ENCODE assay signal across 19 mouse cellular contexts in the genomic region with DNA sequence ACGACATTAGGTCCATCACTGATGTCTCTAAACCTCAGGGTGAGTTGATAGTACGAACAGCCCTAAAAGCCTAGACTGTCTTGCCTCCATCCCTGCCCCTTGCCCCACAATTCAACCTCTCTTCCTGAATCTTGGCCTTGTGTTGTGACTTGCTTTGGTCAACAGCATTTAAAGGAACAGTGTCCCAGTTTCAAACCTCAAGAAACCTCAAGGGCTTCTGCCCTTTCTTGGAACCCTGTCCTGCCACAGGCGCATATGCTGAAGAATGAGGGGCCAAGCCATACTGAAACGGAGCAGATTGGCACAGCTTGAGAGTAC. TPM values are rescaled to one million over a fixed set of nuclear protein-coding genes. Genes with fewer than 3 reads are reported as not detected.
DNase-seq lines count a peak whose midpoint lies in the region; ATAC-seq and TF ChIP-seq lines count a peak whose summit lies in the region.
"Had no signal": no experiment of that assay in that cellular context is flagged by ENCODE, and none has a peak within 500 bp of the region (broad histone marks: within the 10 kb centered on the region; RNA-seq: fewer than 3 reads in every experiment).

No protein-coding gene starts in this region.

- TF ChIP-seq CTCF in forebrain, postnatal 0 days (IDR thresholded peaks at IDR 0.05; ENCODE audit: low read depth), result no peak
- TF ChIP-seq CTCF in liver, embryonic 14.5 days (IDR thresholded peaks at IDR 0.05; ENCODE audit: low read depth), result no peak

- no peak overlapping the region for H3K4me3 ChIP-seq in forebrain, embryonic 10.5 days
- H3K4me3 ChIP-seq in forebrain, postnatal 0 days (ENCODE audit: low read depth, low read length), result no peak overlapping the region
- H3K4me3 ChIP-seq in heart, embryonic 14.5 days (ENCODE audit: control insufficient read depth in 1 of 2, insufficient read depth in 1 of 2, low read depth in 1 of 2, low read length in 2 of 2), result no peak overlapping the region
- no peak overlapping the region for H3K4me3 ChIP-seq in kidney, embryonic 15.5 days (replicated peaks)
- peak overlapping the region in 1 of 2 experiments; percentile 3; a peak in 2 of 4 replicates for H3K4me3 ChIP-seq in liver, embryonic 14.5 days (ENCODE audit: insufficient read depth in 1 of 2, low read depth in 2 of 2, low read length in 2 of 2)
- no peak overlapping the region for H3K4me3 ChIP-seq in hindbrain, embryonic 10.5 days
- H3K4me3 ChIP-seq: limb, embryonic 12.5 days; midbrain, embryonic 15.5 days had no signal

- WGBS in forebrain, embryonic 10.5 days, result 83% methylated on average over 4 of the region's 4 CpGs
- 73% methylated on average over 4 of the region's 4 CpGs for WGBS in forebrain, postnatal 0 days
- 70% methylated on average over 4 of the region's 4 CpGs for whole genome bisulfite sequencing in heart, embryonic 14.5 days
- 64% methylated on average over 4 of the region's 4 CpGs for WGBS in kidney, embryonic 15.5 days
- 69% methylated on average over 4 of the region's 4 CpGs for WGBS in liver, embryonic 14.5 days (ENCODE audit: insufficient replicate concordance)
- 65% methylated on average over 4 of the region's 4 CpGs for WGBS in hindbrain, embryonic 10.5 days

- H3K9me3 ChIP-seq in forebrain, embryonic 10.5 days, result no peaks in the 10 kb centered on the region
- H3K9me3 ChIP-seq in forebrain, postnatal 0 days (ENCODE audit: low read length), result no peaks in the 10 kb centered on the region
- H3K9me3 ChIP-seq in heart, embryonic 14.5 days (ENCODE audit: control insufficient read depth, low read length), result no peaks in the 10 kb centered on the region
- no peaks in the 10 kb centered on the region for H3K9me3 ChIP-seq in kidney, embryonic 15.5 days (replicated peaks)
- H3K9me3 ChIP-seq in liver, embryonic 14.5 days (ENCODE audit: control insufficient read depth, low read length), result no peaks in the 10 kb centered on the region
- no peaks in the 10 kb centered on the region for H3K9me3 ChIP-seq in hindbrain, embryonic 10.5 days
- H3K9me3 ChIP-seq: limb, embryonic 12.5 days; midbrain, embryonic 15.5 days had no signal

- 0 out of 2 replicates have a peak overlapping the region, but pooled peaks have one; percentile 25 for H3K27ac ChIP-seq in forebrain, embryonic 10.5 days
- H3K27ac ChIP-seq in forebrain, postnatal 0 days (ENCODE audit: low read depth, low read length), result no peak overlapping the region
- H3K27ac ChIP-seq in heart, embryonic 14.5 days (replicated peaks in 1 of 2; ENCODE audit: control insufficient read depth in 1 of 2, insufficient read depth in 1 of 2, low read depth in 2 of 2, low read length in 2 of 2), result no peak overlapping the region
- peak overlapping the region; percentile 88; the same call in 1 of the 2 replicates for H3K27ac ChIP-seq in kidney, embryonic 15.5 days
- H3K27ac ChIP-seq in liver, embryonic 14.5 days, result peak overlapping the region; percentile 87
- no peak overlapping the region for H3K27ac ChIP-seq in hindbrain, embryonic 10.5 days
- H3K27ac ChIP-seq: limb, embryonic 12.5 days; midbrain, embryonic 15.5 days had no signal

- ATAC-seq in forebrain, postnatal 0 days, result no peak
- no peak for ATAC-seq in heart, embryonic 14.5 days (ENCODE audit: insufficient number of reproducible peaks, insufficient read depth, low FRiP score, low read depth)
- ATAC-seq in kidney, embryonic 15.5 days (replicated peaks; ENCODE audit: low FRiP score), result no peak
- no peak for ATAC-seq in liver, embryonic 14.5 days (ENCODE audit: insufficient read depth)
- ATAC-seq: forebrain, embryonic 16.5 days; hindbrain, embryonic 16.5 days; midbrain, embryonic 15.5 days had no signal

- intact Hi-C loops in heart, postnatal 25 days (cut with DNase I), result no loop called here

- H3K4me1 ChIP-seq in forebrain, embryonic 10.5 days, result peaks cover 60% of the 10 kb centered on the region
- peaks cover 5% of the 10 kb centered on the region; the same call in 1 of the 2 replicates for H3K4me1 ChIP-seq in forebrain, postnatal 0 days (ENCODE audit: insufficient read depth)
- H3K4me1 ChIP-seq in heart, embryonic 14.5 days (ENCODE audit: control insufficient read depth in 2 of 2, insufficient read depth in 2 of 2, low read length in 2 of 2), result peaks cover 47 to 73% of the 10 kb centered on the region in 2 experiments
- H3K4me1 ChIP-seq in kidney, embryonic 15.5 days, result peaks cover 64% of the 10 kb centered on the region
- peaks cover 50 to 64% of the 10 kb centered on the region in 2 experiments for H3K4me1 ChIP-seq in liver, embryonic 14.5 days (replicated peaks; ENCODE audit: control insufficient read depth in 2 of 2, insufficient read depth in 2 of 2, low read length in 1 of 2)
- H3K4me1 ChIP-seq in hindbrain, embryonic 10.5 days (replicated peaks), result peaks cover 56% of the 10 kb centered on the region

- no peak for TF ChIP-seq EP300 in liver, embryonic 14.5 days (IDR thresholded peaks at IDR 0.05; ENCODE audit: low read depth)

- H3K36me3 ChIP-seq in forebrain, embryonic 10.5 days (replicated peaks), result peaks cover 27% of the 10 kb centered on the region
- H3K36me3 ChIP-seq in forebrain, postnatal 0 days (ENCODE audit: insufficient read depth), result no peaks in the 10 kb centered on the region
- peaks cover 25% of the 10 kb centered on the region for H3K36me3 ChIP-seq in heart, embryonic 14.5 days (ENCODE audit: control insufficient read depth, insufficient read depth, low read length)
- peaks cover 15% of the 10 kb centered on the region for H3K36me3 ChIP-seq in kidney, embryonic 15.5 days
- peaks cover 7% of the 10 kb centered on the region; the same call in 1 of the 2 replicates for H3K36me3 ChIP-seq in liver, embryonic 14.5 days (replicated peaks; ENCODE audit: control insufficient read depth, insufficient read depth, low read depth)
- peaks cover 9% of the 10 kb centered on the region for H3K36me3 ChIP-seq in hindbrain, embryonic 10.5 days
- H3K36me3 ChIP-seq: midbrain, embryonic 15.5 days had no signal

- no peak overlapping the region for H3K4me2 ChIP-seq in forebrain, postnatal 0 days (ENCODE audit: low read depth)
- 0 out of 2 replicates have a peak overlapping the region, but pooled peaks have one; percentile 3 for H3K4me2 ChIP-seq in heart, embryonic 14.5 days (ENCODE audit: low read length)
- no peak overlapping the region for H3K4me2 ChIP-seq in kidney, embryonic 15.5 days
- H3K4me2 ChIP-seq in liver, embryonic 14.5 days (ENCODE audit: low read depth), result peak overlapping the region; percentile 74
- H3K4me2 ChIP-seq: limb, embryonic 12.5 days; midbrain, embryonic 15.5 days had no signal

- DNase-seq in forebrain, embryonic 10.5 days (ENCODE audit: extremely low spot score, low spot score), result no peak
- DNase-seq in forebrain, postnatal 0 days, result no peak
- no peak for DNase-seq in heart, postnatal 25 days (ENCODE audit: low spot score)
- DNase-seq in liver, embryonic 14.5 days (ENCODE audit: low read depth in 3 of 3, low spot score in 3 of 3), result no peak
- DNase-seq in testis, postnatal 14 days (ENCODE audit: low spot score), result no peak
- no peak for DNase-seq in hindbrain, embryonic 10.5 days (ENCODE audit: low spot score)
- DNase-seq: cerebellum, adult 11-12 months; cerebellum, postnatal 25 days; gastrocnemius, postnatal 10 days; layer of hippocampus, adult 9-11 months; retina, postnatal 1 day; thymus, postnatal 4 days had no signal

- no peak overlapping the region for H3K9ac ChIP-seq in forebrain, postnatal 0 days
- H3K9ac ChIP-seq in heart, embryonic 14.5 days (ENCODE audit: low read length), result no peak overlapping the region
- no peak overlapping the region for H3K9ac ChIP-seq in kidney, embryonic 15.5 days
- H3K9ac ChIP-seq in liver, embryonic 14.5 days (replicated peaks), result peak overlapping the region; percentile 57
- H3K9ac ChIP-seq: limb, embryonic 12.5 days; midbrain, embryonic 15.5 days had no signal

- H3K27me3 ChIP-seq in forebrain, embryonic 10.5 days (ENCODE audit: poor library complexity, severe bottlenecking), result peaks cover 6% of the 10 kb centered on the region; the same call in 1 of the 2 replicates
- no peaks in the 10 kb centered on the region for H3K27me3 ChIP-seq in forebrain, postnatal 0 days (ENCODE audit: insufficient read depth, low read length)
- no peaks in the 10 kb centered on the region for H3K27me3 ChIP-seq in heart, embryonic 14.5 days (ENCODE audit: control insufficient read depth, insufficient read depth, low read length)
- H3K27me3 ChIP-seq in kidney, embryonic 15.5 days, result no peaks in the 10 kb centered on the region
- H3K27me3 ChIP-seq in liver, embryonic 14.5 days (ENCODE audit: control insufficient read depth, insufficient read depth, low read length), result no peaks in the 10 kb centered on the region
- peaks cover 18% of the 10 kb centered on the region for H3K27me3 ChIP-seq in hindbrain, embryonic 10.5 days (ENCODE audit: insufficient read depth, poor library complexity, severe bottlenecking)
- H3K27me3 ChIP-seq: CH12.LX; limb, embryonic 12.5 days had no signal

RNA-seq across cellular contexts. Expression of gene Shb, which starts 9.7 kb away (rescaled TPM):
- polyA plus RNA-seq in forebrain, embryonic 10.5 days (2016; fragmentation: Nextera tagmentation; extraction: Ambion mirVana), result 2.8 and 3.0 TPM in 2 replicates
- total RNA-seq in forebrain, postnatal 0 days (2014; rRNA removed), result 26.7 and 32.6 TPM in 2 replicates
- polyA plus RNA-seq in forebrain, postnatal 0 days (2015; fragmentation: Nextera tagmentation; extraction: Ambion mirVana), result 8.5 and 8.6 TPM in 2 replicates
- polyA plus RNA-seq in heart, embryonic 14.5 days (2014; fragmentation: Nextera tagmentation; extraction: Ambion mirVana), result 15.3 and 19.0 TPM in 2 replicates
- 10 to 100 TPM; 34.9 to 37.7 TPM for total RNA-seq in heart, postnatal 25 days (2021)
- 3.8 and 4.9 TPM in 2 replicates for polyA plus RNA-seq in kidney, embryonic 15.5 days (2015; fragmentation: Nextera tagmentation; extraction: Ambion mirVana)
- polyA plus RNA-seq in liver, embryonic 14.5 days (2012; rRNA removed), result 6.7 and 8.8 TPM in 2 replicates
- 5.0 and 6.6 TPM in 2 replicates for polyA plus RNA-seq in liver, embryonic 14.5 days (2014; fragmentation: Nextera tagmentation; extraction: Ambion mirVana)
- polyA plus RNA-seq in hindbrain, embryonic 10.5 days (2016; fragmentation: Nextera tagmentation; extraction: Ambion mirVana), result 3.2 and 3.7 TPM in 2 replicates

Comparison
In these comparisons a context has a peak if more than half of its experiments do, and no peak if none do; other contexts are left out.
1. H3K27ac ChIP-seq: peak in forebrain, embryonic 10.5 days (single experiment), kidney, embryonic 15.5 days (single experiment) and liver, embryonic 14.5 days (single experiment); none in forebrain, postnatal 0 days (single experiment), heart, embryonic 14.5 days (0 of 2) and hindbrain, embryonic 10.5 days (single experiment).
2. H3K4me2 ChIP-seq: peak in heart, embryonic 14.5 days (single experiment) and liver, embryonic 14.5 days (single experiment); none in forebrain, postnatal 0 days (single experiment) and kidney, embryonic 15.5 days (single experiment).